Mouse (Mus musculus) erythroblast, embryonic 14.5 days (primary cell): ENCODE measurements around the gene Golga3. TPM values are rescaled to one million over a fixed set of nuclear protein-coding genes. Genes with fewer than 3 reads are reported as not detected.

Source experiments
- H3K27me3 ChIP-seq: 2 replicates; pipeline ENCODE4 v1.6.1; 2012; ENCODE audit warnings: inconsistent platforms; ENCODE audit not compliant: control insufficient read depth
- H3K36me3 ChIP-seq: 2 replicates; pipeline ENCODE4 v1.6.1; 2012; ENCODE audit warnings: mild to moderate bottlenecking, inconsistent platforms; ENCODE audit not compliant: control insufficient read depth
- H3K4me1 ChIP-seq: 2 replicates; pipeline ENCODE4 v1.6.1; 2012; ENCODE audit warnings: inconsistent platforms; ENCODE audit not compliant: control insufficient read depth
- H3K4me3 ChIP-seq: replicated peaks from 2 replicates; pipeline ENCODE3; 2012; ENCODE audit warnings: moderate library complexity, mild to moderate bottlenecking, inconsistent platforms
- H3K9me3 ChIP-seq: 2 replicates; pipeline ENCODE4 v1.6.1; 2012; ENCODE audit warnings: low read length, inconsistent platforms, mixed read lengths; ENCODE audit not compliant: control insufficient read depth
- GATA1 ChIP-seq: IDR thresholded peaks from 2 replicates; pipeline ENCODE4 v1.6.1; 2012; ENCODE audit warnings: low read length, inconsistent platforms, mixed read lengths
- TAL1 ChIP-seq: IDR thresholded peaks from 3 replicates; pipeline ENCODE4 v1.6.1; 2012; ENCODE audit warnings: low read length, inconsistent platforms, mixed read lengths
- polyA plus RNA-seq: library from polyadenylated mRNA; stranded (reverse); fragments of >175 nt; gene quantifications from 2 replicates; pipeline ENCODE4 v1.2.3, GENCODE M21; 2012

Golga3 gene
- polyA plus RNA-seq, 1 experiment, result 0.05 TPM

GRCm38 (mm10) chr5:110227336-110227883 is 50.9 kb downstream of the Golga3 start:
- Histone ChIP-seq H3K36me3 (peaks cover 28% of the 10 kb centered on the region), H3K27me3 (no peaks in the 10 kb centered on the region), H3K4me3 (no peak overlapping the region)

GRCm38 (mm10) chr5:110230401-110230779 is 53.9 kb downstream of the Golga3 start:
- H3K36me3 ChIP-seq, result peaks cover 34% of the 10 kb centered on the region
- H3K27me3 ChIP-seq, result no peaks in the 10 kb centered on the region
- TF ChIP-seq GATA1 (no peak), TAL1 (no peak)
- peak overlapping the region; percentile 99 for H3K4me3 ChIP-seq
- no peaks in the 10 kb centered on the region for H3K9me3 ChIP-seq
- peaks cover 28% of the 10 kb centered on the region for H3K4me1 ChIP-seq

More at GRCm38 (mm10) chr5:110227336-110227883, 50.9 kb downstream of the Golga3 start:
- Histone ChIP-seq H3K9me3 (no peaks in the 10 kb centered on the region), H3K4me1 (peaks cover 20% of the 10 kb centered on the region)
- TF ChIP-seq GATA1, result no peak
- TF ChIP-seq TAL1, result no peak

- no peaks in the 10 kb centered on the region for H3K27me3 ChIP-seq
- TF ChIP-seq TAL1, result no peak
- no peak for TF ChIP-seq GATA1
- peaks cover 28% of the 10 kb centered on the region for H3K4me1 ChIP-seq
- H3K9me3 ChIP-seq, result no peaks in the 10 kb centered on the region
- H3K4me3 ChIP-seq, result peak within 1 kb of the TSS; percentile 99
- H3K36me3 ChIP-seq, result peaks cover 37% of the 10 kb centered on the region
These were observed 54.4 kb downstream of the Golga3 start, which contains the start of gene Ankle2 for GRCm38 (mm10) chr5:110230780-110231461. Gene Ankle2 (plus strand): TSS chr5:110231004.

- H3K36me3 ChIP-seq, result peaks cover 42% of the 10 kb centered on the region
- H3K4me1 ChIP-seq, result peaks cover 28% of the 10 kb centered on the region
- TF ChIP-seq TAL1, result no peak
- TF ChIP-seq GATA1, result no peak
- peak overlapping the region; percentile 99 for H3K4me3 ChIP-seq
- H3K9me3 ChIP-seq, result no peaks in the 10 kb centered on the region
- H3K27me3 ChIP-seq, result no peaks in the 10 kb centered on the region
These were observed 55.1 kb downstream of the Golga3 start for GRCm38 (mm10) chr5:110231638-110232037.

- Histone ChIP-seq H3K27me3 (no peaks in the 10 kb centered on the region), H3K4me1 (peaks cover 28% of the 10 kb centered on the region), H3K36me3 (peaks cover 46% of the 10 kb centered on the region), H3K4me3 (peak overlapping the region; percentile 99), H3K9me3 (no peaks in the 10 kb centered on the region)
- TF ChIP-seq TAL1, result no peak
- TF ChIP-seq GATA1, result no peak
These were observed 55.8 kb downstream of the Golga3 start for GRCm38 (mm10) chr5:110232346-110232745.

- no peaks in the 10 kb centered on the region for H3K4me1 ChIP-seq
- no peak for TF ChIP-seq TAL1
- TF ChIP-seq GATA1, result no peak
- H3K4me3 ChIP-seq, result no peak overlapping the region
- peaks cover 94% of the 10 kb centered on the region for H3K36me3 ChIP-seq
- no peaks in the 10 kb centered on the region for H3K9me3 ChIP-seq
- H3K27me3 ChIP-seq, result no peaks in the 10 kb centered on the region
These were observed 67.6 kb downstream of the Golga3 start for GRCm38 (mm10) chr5:110244091-110244490.

- peaks cover 45% of the 10 kb centered on the region for H3K36me3 ChIP-seq
- no peak overlapping the region for H3K4me3 ChIP-seq
- TF ChIP-seq TAL1, result 0 out of 3 replicates have a peak, but pooled peaks have one; percentile 5
- TF ChIP-seq GATA1, result no peak
- peaks cover 34% of the 10 kb centered on the region for H3K4me1 ChIP-seq
- H3K9me3 ChIP-seq, result no peaks in the 10 kb centered on the region
- no peaks in the 10 kb centered on the region for H3K27me3 ChIP-seq
These were observed 90.4 kb downstream of the Golga3 start for GRCm38 (mm10) chr5:110266941-110267340.

GRCm38 (mm10) chr5:110269141-110270101 is 92.9 kb downstream of the Golga3 start, which contains the start of gene Pgam5:
Gene Pgam5 (minus strand): TSS chr5:110269913.
- Histone ChIP-seq H3K9me3 (no peaks in the 10 kb centered on the region), H3K4me1 (peaks cover 45% of the 10 kb centered on the region), H3K27me3 (no peaks in the 10 kb centered on the region), H3K4me3 (peak within 1 kb of the TSS; percentile 98), H3K36me3 (peaks cover 40% of the 10 kb centered on the region)
- TF ChIP-seq GATA1 (no peak), TAL1 (no peak)
